Mouse (Mus musculus): Measurements from ENCODE around the gene Dlx5. TPM values are rescaled to one million over a fixed set of nuclear protein-coding genes. Genes with fewer than 3 reads are reported as not detected.
A peak's percentile ranks its signal among the peaks of the same experiment; 100 is the strongest.

Gene Dlx5
- polyA plus RNA-seq, 1 experiment from 2014 or later, result 54.9 TPM

GRCm38 (mm10) chr6:6882266-6882797 lies 447 bp upstream of the Dlx5 start:
- Histone ChIP-seq H3K36me3 (0 out of 2 replicates have a peak, but pooled peaks cover 3% of the 10 kb centered on the region), H3K9ac (0 out of 2 replicates have a peak overlapping the region, but pooled peaks have one; percentile 21), H3K27me3 (peaks cover 72% of the 10 kb centered on the region), H3K4me3 (peak overlapping the region; percentile 71), H3K4me1 (peaks cover 37% of the 10 kb centered on the region), H3K9me3 (no peaks in the 10 kb centered on the region), H3K4me2 (peak overlapping the region; percentile 78), H3K27ac (peak overlapping the region; percentile 51; the same call in 1 of the 2 replicates)
- 7% methylated on average over 10 of the region's 11 CpGs for WGBS
- ATAC-seq (ENCODE audit: insufficient number of reproducible peaks, insufficient read depth, low FRiP score, low TSS enrichment, low read depth), result no peak

DNA sequence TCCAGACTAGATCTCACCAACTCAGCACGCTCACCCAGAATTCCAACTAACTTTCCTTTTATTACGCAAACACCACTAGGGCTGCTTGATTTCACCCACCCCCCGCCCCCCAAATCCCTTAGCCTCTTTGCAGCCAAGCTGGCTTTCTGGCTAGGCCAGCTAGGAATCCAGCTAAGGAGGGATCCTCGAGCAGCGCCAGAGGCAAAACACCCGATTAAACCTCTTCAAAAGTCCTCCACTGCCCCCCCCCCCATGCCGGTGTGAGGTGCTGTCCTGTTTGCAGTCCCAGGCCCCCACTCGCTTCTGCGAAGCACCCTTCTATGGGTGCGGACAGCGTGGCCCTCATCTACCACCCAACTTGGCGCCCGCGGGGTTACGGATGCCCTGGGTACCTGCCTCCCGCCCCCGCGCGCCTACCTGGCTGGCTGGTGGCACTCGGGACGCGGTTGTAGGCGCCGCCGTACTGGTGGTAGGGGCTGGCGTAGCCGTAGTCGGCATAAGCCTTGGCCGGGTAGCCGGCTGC lies 709 bp downstream of the Dlx5 start:
- WGBS, result under 1% methylated on average over 30 of the region's 30 CpGs
- Histone ChIP-seq H3K4me1 (peaks cover 37% of the 10 kb centered on the region), H3K9me3 (no peaks in the 10 kb centered on the region), H3K36me3 (0 out of 2 replicates have a peak, but pooled peaks cover 3% of the 10 kb centered on the region), H3K4me3 (peak overlapping the region; percentile 71), H3K27ac (peak overlapping the region; percentile 89), H3K4me2 (peak overlapping the region; percentile 78), H3K9ac (peak overlapping the region; percentile 94), H3K27me3 (peaks cover 78% of the 10 kb centered on the region)
- ATAC-seq (ENCODE audit: insufficient number of reproducible peaks, insufficient read depth, low FRiP score, low TSS enrichment, low read depth), result peak; percentile 8; the same call in 1 of the 2 replicates

DNA sequence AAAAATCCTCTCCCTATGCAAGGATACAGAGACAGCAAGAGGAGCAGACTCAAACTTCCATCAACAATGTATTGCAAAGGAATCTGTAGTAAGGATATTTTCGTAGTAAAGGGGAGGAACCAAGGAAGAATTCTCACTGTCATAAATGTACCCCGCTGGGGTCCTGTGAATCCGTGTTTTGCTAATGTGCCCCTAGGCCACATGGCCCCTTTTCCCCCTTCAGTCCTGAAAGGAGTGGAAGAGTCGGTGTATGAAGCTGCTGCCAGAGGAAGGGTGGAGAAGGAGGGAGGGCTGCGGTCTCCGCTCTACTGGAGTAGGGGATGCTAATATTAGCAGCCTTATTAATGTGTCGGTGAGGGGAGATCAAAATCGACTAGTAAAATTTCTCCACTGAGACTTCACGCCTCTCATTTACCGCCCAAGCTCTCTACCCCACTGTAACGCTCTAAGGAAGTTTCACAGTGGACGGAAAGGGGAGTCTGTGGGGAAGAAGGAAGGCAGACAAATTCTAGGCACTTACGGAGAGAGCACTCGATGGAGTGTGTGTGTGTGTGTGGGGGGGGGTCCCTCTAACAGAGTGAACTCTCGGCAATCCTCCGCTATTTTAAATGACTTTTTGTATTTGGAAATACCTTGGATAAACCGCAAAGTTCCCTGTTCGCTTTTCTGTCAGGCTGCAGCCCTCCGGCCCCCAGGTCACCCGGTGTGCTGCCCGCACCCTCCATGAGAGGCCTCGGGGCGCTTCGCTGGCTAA lies 1.3 kb downstream of the Dlx5 start:
- Histone ChIP-seq H3K4me3 (peak overlapping the region; percentile 71), H3K9ac (peak overlapping the region; percentile 94), H3K4me1 (peaks cover 42% of the 10 kb centered on the region), H3K4me2 (peak overlapping the region; percentile 78), H3K27ac (peak overlapping the region; percentile 89), H3K36me3 (0 out of 2 replicates have a peak, but pooled peaks cover 3% of the 10 kb centered on the region), H3K9me3 (no peaks in the 10 kb centered on the region), H3K27me3 (peaks cover 85% of the 10 kb centered on the region)
- WGBS, result 1% methylated on average over 24 of the region's 24 CpGs
- no peak for ATAC-seq (ENCODE audit: insufficient number of reproducible peaks, insufficient read depth, low FRiP score, low TSS enrichment, low read depth)

- Histone ChIP-seq H3K9me3 (no peaks in the 10 kb centered on the region), H3K4me3 (peak overlapping the region; percentile 71), H3K4me1 (peaks cover 48% of the 10 kb centered on the region), H3K9ac (peak overlapping the region; percentile 94), H3K36me3 (0 out of 2 replicates have a peak, but pooled peaks cover 3% of the 10 kb centered on the region), H3K4me2 (peak overlapping the region; percentile 78), H3K27me3 (peaks cover 87% of the 10 kb centered on the region), H3K27ac (peak overlapping the region; percentile 66)
- 3% methylated on average over 44 of the region's 44 CpGs for WGBS
- no peak for ATAC-seq (ENCODE audit: insufficient number of reproducible peaks, insufficient read depth, low FRiP score, low TSS enrichment, low read depth)
These were observed 2.2 kb downstream of the Dlx5 start for GRCm38 (mm10) chr6:6879371-6880325.

- peaks cover 55% of the 10 kb centered on the region for H3K4me1 ChIP-seq
- WGBS, result 5% methylated on average over 14 of the region's 14 CpGs
- 0 out of 2 replicates have a peak, but pooled peaks cover 3% of the 10 kb centered on the region for H3K36me3 ChIP-seq
- no peaks in the 10 kb centered on the region for H3K9me3 ChIP-seq
- peak overlapping the region; percentile 29 for H3K27ac ChIP-seq
- ATAC-seq (ENCODE audit: insufficient number of reproducible peaks, insufficient read depth, low FRiP score, low TSS enrichment, low read depth), result no peak
- H3K27me3 ChIP-seq, result peaks cover 93% of the 10 kb centered on the region
- H3K4me3 ChIP-seq, result peak overlapping the region; percentile 71
- peak overlapping the region; percentile 78 for H3K4me2 ChIP-seq
- H3K9ac ChIP-seq, result peak overlapping the region; percentile 94
These were observed 3.0 kb downstream of the Dlx5 start for GRCm38 (mm10) chr6:6878841-6879291.

DNA sequence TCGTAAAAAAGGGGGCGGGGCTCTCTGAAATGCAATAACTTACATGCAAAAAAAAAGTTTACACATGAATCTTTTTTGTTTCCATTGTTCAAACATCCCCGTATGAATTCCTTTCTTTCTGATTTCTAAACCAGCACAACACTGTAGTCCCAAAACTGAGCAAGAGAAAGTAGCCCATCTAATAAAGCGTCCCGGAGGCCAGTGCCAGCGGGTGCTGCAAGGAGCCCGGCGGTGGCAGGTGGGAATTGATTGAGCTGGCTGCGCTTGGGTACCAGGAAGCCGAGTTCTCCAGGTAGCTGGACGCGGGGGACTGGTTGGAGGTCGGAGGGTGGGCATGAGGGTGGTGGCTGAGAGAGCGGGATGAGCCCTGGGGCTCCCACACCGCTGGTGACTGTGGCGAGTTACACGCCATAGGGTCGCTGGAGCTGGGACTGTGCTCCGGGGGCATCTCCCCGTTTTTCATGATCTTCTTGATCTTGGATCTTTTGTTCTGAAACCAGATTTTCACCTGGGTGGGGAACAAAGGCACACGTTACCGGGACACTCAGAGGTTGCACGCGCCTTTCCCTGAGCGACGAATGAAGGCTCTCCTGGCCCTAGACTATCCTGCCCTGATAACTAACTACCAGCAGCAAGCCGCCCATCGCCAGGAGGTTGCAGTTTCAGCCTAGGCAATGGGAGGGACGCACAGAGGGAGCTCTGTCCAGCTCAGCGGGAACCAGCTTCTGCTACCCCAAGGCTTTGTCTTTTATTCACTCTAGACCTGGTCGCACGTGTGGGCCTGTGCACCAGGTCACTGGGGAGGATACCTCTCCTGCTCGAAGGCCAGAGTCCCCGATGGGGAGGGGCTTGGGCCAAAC lies 3.7 kb downstream of the Dlx5 start:
- peak overlapping the region; percentile 78 for H3K4me2 ChIP-seq
- WGBS, result 15% methylated on average over 34 of the region's 34 CpGs
- 0 out of 2 replicates have a peak, but pooled peaks cover 3% of the 10 kb centered on the region for H3K36me3 ChIP-seq
- ATAC-seq (ENCODE audit: insufficient number of reproducible peaks, insufficient read depth, low FRiP score, low TSS enrichment, low read depth), result no peak
- H3K27ac ChIP-seq, result peak overlapping the region; percentile 29
- H3K4me3 ChIP-seq, result peak overlapping the region; percentile 71
- H3K27me3 ChIP-seq, result peaks cover 93% of the 10 kb centered on the region
- H3K4me1 ChIP-seq, result peaks cover 61% of the 10 kb centered on the region
- no peaks in the 10 kb centered on the region for H3K9me3 ChIP-seq
- peak overlapping the region; percentile 94 for H3K9ac ChIP-seq

GRCm38 (mm10) chr6:6877346-6877910 lies 4.5 kb downstream of the Dlx5 start:
- WGBS, result 31% methylated on average over 5 of the region's 5 CpGs
- Histone ChIP-seq H3K36me3 (0 out of 2 replicates have a peak, but pooled peaks cover 3% of the 10 kb centered on the region), H3K4me3 (peak overlapping the region; percentile 13; the same call in 1 of the 2 replicates), H3K4me1 (peaks cover 61% of the 10 kb centered on the region), H3K9ac (no peak overlapping the region), H3K9me3 (no peaks in the 10 kb centered on the region), H3K27ac (no peak overlapping the region), H3K27me3 (peaks cover 93% of the 10 kb centered on the region), H3K4me2 (peak overlapping the region; percentile 78)
- no peak for ATAC-seq (ENCODE audit: insufficient number of reproducible peaks, insufficient read depth, low FRiP score, low TSS enrichment, low read depth)

GRCm38 (mm10) chr6:6876731-6877130 lies 5.2 kb downstream of the Dlx5 start:
- H3K4me2 ChIP-seq, result peak overlapping the region; percentile 78
- H3K27me3 ChIP-seq, result peaks cover 98% of the 10 kb centered on the region
- 0 out of 2 replicates have a peak, but pooled peaks cover 3% of the 10 kb centered on the region for H3K36me3 ChIP-seq
- peak overlapping the region; percentile 85 for H3K27ac ChIP-seq
- peak overlapping the region; percentile 1; the same call in 1 of the 2 replicates for H3K4me3 ChIP-seq
- no peak for ATAC-seq (ENCODE audit: insufficient number of reproducible peaks, insufficient read depth, low FRiP score, low TSS enrichment, low read depth)
- peak overlapping the region; percentile 55; the same call in 1 of the 2 replicates for H3K9ac ChIP-seq
- H3K9me3 ChIP-seq, result no peaks in the 10 kb centered on the region
- 44% methylated on average over 7 of the region's 7 CpGs for WGBS
- H3K4me1 ChIP-seq, result peaks cover 61% of the 10 kb centered on the region

DNA sequence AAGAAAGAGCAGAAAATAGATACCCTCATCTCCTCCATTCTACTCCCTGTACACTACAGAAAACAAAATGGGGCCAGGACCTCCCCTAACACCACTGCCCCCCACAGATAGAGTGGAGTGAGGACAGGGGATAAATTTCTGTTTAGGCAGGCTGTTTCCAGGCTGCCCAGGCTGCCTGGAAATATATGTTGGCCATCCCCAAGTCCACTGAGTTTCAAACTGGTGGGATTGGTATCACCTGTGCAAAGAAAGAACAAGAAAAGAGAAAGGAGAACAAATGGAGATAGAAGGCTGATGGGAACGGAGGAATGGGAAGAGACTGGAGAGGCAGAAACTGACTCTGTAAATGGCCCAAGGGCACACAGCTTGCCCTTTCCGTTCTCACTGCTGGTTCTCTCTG lies 5.7 kb downstream of the Dlx5 start:
- WGBS, result 16% methylated on average over 2 of the region's 2 CpGs
- peaks cover 58% of the 10 kb centered on the region for H3K4me1 ChIP-seq
- no peak for ATAC-seq (ENCODE audit: insufficient number of reproducible peaks, insufficient read depth, low FRiP score, low TSS enrichment, low read depth)
- peaks cover 99% of the 10 kb centered on the region for H3K27me3 ChIP-seq
- H3K36me3 ChIP-seq, result 0 out of 2 replicates have a peak, but pooled peaks cover 3% of the 10 kb centered on the region
- H3K4me3 ChIP-seq, result 0 out of 2 replicates have a peak overlapping the region, but pooled peaks have one; percentile 12
- peak overlapping the region; percentile 55; the same call in 1 of the 2 replicates for H3K9ac ChIP-seq
- H3K9me3 ChIP-seq, result no peaks in the 10 kb centered on the region
- H3K4me2 ChIP-seq, result peak overlapping the region; percentile 78
- peak overlapping the region; percentile 85 for H3K27ac ChIP-seq
